Mouse (Mus musculus) R1 (cell line): ENCODE results near the gene Olfr60.

Experiments used
- DNase-seq: peaks from one replicate; pipeline ENCODE4 v3.0.0-alpha.2; 2018; ENCODE audit warnings: low read depth, low spot score

Olfr60 gene

GRCm38 (mm10) chr7:140361571-140361970 lies at the start of gene Olfr60:
Gene Olfr60 (minus strand): TSS chr7:140361671.
- no peak for DNase-seq

GRCm38 (mm10) chr7:140402818-140403217 lies 41.3 kb upstream of the Olfr60 start, which contains the start of gene Olfr531:
Gene Olfr531 (minus strand): TSS chr7:140402918.
- no peak for DNase-seq

DNA sequence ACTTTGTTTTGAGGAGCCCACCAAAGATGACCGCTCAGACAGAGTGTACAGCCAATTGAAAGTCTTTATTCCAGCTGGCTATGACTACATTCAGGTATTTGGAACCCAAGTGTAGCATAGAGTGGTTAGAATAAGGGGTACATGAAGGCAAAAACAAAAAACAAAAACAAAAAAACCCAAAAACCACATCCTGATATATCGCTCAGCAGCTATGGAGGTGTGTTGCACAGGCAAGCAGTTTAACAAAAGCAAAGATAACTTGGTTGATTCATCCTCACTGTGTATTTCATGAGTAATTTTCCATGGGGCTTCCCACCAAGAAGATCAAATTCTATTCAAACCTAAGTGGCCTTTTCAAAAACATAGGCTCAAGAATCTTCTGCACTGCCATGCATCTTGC lies 15.4 kb upstream of the Olfr60 start:
- no peak for DNase-seq

DNA sequence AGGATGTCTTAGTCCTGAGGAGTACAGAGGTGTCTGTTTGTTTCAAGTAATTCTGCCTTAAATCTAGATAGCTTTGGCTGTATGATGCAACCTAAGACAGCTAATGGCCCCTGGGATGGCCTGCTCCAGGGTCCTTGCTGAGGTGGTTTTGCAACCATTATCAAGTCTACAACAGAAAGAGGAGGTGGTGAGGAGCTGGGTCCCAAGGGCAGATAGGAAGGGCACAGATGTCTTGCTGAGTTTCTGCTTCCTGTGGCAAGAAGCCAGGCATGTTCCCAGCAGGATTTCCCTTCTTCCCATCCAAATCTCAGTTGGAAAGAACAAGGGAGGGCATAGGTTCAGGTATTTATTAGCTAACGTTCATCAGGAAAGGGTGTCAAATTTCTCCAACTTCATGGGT lies 14.8 kb upstream of the Olfr60 start, which contains the start of gene Olfr530:
TSS of gene Olfr530 (minus strand) at position 101 of the 400 bp plus-strand sequence.
- no peak for DNase-seq

- DNase-seq, result no peak
Measured at GRCm38 (mm10) chr7:140374300-140374699, 12.8 kb upstream of the Olfr60 start.

- no peak for DNase-seq
Measured at GRCm38 (mm10) chr7:140333717-140334116, 27.8 kb downstream of the Olfr60 start, which contains the start of gene Olfr527. Gene Olfr527 (plus strand): TSS chr7:140334017.

GRCm38 (mm10) chr7:140329766-140330304 lies 31.6 kb downstream of the Olfr60 start:
- no peak for DNase-seq

- DNase-seq, result no peak
Measured at GRCm38 (mm10) chr7:140321135-140321534, 40.3 kb downstream of the Olfr60 start.

- DNase-seq, result no peak
Measured at GRCm38 (mm10) chr7:140320558-140320957, 40.9 kb downstream of the Olfr60 start, which contains the start of gene Olfr525. Gene Olfr525 (plus strand): TSS chr7:140320858.

GRCm38 (mm10) chr7:140319861-140320385 lies 41.5 kb downstream of the Olfr60 start:
- no peak for DNase-seq

DNA sequence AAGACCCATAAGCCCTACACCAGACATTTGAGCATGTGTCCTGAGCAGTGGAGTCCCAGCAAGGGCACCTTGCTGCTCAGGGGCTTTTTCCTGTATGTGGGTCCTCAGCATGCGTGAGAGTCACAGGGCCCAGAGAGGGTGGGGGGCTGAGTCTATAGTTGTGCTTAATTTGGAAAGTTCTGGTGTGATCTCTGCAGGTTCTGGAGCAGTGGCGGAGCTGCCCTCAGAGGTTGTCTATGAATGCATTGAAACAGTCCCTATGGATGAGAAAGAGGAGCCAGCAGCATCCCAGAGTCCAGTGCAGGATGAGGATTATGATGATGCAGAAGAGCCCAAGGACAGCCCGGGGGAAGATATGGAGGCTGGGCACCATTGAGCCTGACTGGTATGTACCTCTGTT lies 62.1 kb downstream of the Olfr60 start:
- DNase-seq, result no peak

DNA sequence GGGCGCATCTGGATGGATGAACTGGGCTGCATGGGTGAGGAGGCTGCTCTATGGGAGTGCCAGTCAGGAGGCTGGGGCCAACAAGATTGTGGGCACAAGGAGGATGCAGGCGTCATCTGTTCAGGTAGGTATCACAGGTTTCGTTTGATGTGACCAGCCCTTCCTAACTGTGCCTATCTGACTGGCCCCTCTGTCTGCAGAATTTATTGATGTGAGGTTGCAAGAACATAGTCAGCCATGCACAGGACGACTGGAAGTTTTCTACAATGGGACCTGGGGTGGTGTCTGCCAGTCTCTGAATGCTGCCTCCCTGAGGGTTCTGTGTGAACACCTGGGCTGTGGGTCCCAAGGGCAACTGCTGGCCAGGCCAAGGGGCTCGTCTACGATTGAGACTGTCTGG lies 64.6 kb downstream of the Olfr60 start:
- DNase-seq, result no peak

GRCm38 (mm10) chr7:140295746-140296145 lies 65.7 kb downstream of the Olfr60 start:
- DNase-seq, result no peak
